Comparison of ENCODE assay signal across 11 mouse cellular contexts in the genomic region with DNA sequence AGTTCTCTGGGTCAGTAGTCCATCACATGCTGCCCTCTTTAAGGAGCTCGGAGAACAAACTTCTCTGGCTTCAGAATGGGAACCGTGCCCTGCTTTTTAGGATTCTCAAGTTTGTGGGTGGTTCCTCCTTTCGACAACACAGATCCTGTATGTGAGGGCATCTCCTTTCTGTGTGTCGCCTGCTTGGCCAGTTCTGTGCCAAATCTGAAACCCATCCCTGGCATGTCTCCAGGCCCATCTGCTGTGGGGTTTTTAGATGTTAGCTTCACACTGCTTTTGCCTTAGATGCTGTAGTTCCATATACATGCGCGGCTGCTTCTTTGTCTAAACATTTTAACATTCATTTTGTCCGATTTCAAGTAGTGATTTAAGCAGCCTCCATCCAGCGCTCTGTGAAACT.
DNase-seq lines count a peak whose midpoint lies in the region; ATAC-seq and TF ChIP-seq lines count a peak whose summit lies in the region.
"Had no signal": no experiment of that assay in that cellular context is flagged by ENCODE, and none has a peak within 500 bp of the region (broad histone marks: within the 10 kb centered on the region; RNA-seq: fewer than 3 reads in every experiment).

No protein-coding gene starts in this region.

- no peak for TF ChIP-seq CTCF in left cerebral cortex, adult 2 months (IDR thresholded peaks at IDR 0.05)
- TF ChIP-seq CTCF in liver, postnatal 0 days (IDR thresholded peaks at IDR 0.05; ENCODE audit: low read depth), result no peak

- peaks cover 12% of the 10 kb centered on the region; the same call in 1 of the 2 replicates for H3K4me1 ChIP-seq in hindbrain, embryonic 13.5 days (replicated peaks)
- H3K4me1 ChIP-seq in hindbrain, embryonic 10.5 days (replicated peaks), result no peaks in the 10 kb centered on the region
- peaks cover 24% of the 10 kb centered on the region for H3K4me1 ChIP-seq in forebrain, embryonic 16.5 days (replicated peaks; ENCODE audit: control insufficient read depth, insufficient read depth, low read length)
- H3K4me1 ChIP-seq in liver, postnatal 0 days (ENCODE audit: insufficient read depth), result no peaks in the 10 kb centered on the region
- H3K4me1 ChIP-seq: liver, embryonic 15.5 days had no signal

- no peak for DNase-seq in hindbrain, embryonic 10.5 days (ENCODE audit: low spot score)
- peak; percentile 71 for DNase-seq in brain, embryonic 18.5 days (ENCODE audit: low read depth, low spot score)
- DNase-seq in left cerebral cortex, adult 2 months (ENCODE audit: extremely low spot score in 1 of 2, low spot score in 2 of 2), result peak; percentile 64 to 77
- DNase-seq in liver, result no peak
- no peak for DNase-seq in liver, postnatal 0 days
- no peak for DNase-seq in lung, postnatal 25 days (ENCODE audit: low spot score)

- no peak for ATAC-seq in hindbrain, embryonic 13.5 days (ENCODE audit: low FRiP score)
- peak; percentile 74 for ATAC-seq in forebrain, embryonic 16.5 days
- ATAC-seq in liver, postnatal 0 days, result no peak

- no peak overlapping the region for H3K4me2 ChIP-seq in hindbrain, embryonic 13.5 days
- peak overlapping the region; percentile 28 for H3K4me2 ChIP-seq in forebrain, embryonic 16.5 days (ENCODE audit: low read length)
- H3K4me2 ChIP-seq in liver, postnatal 0 days (ENCODE audit: low read depth, low read length), result no peak overlapping the region
- H3K4me2 ChIP-seq: heart, embryonic 15.5 days; liver, embryonic 15.5 days had no signal

- no peaks in the 10 kb centered on the region for H3K27me3 ChIP-seq in hindbrain, embryonic 13.5 days
- no peaks in the 10 kb centered on the region for H3K27me3 ChIP-seq in hindbrain, embryonic 10.5 days (ENCODE audit: insufficient read depth, poor library complexity, severe bottlenecking)
- no peaks in the 10 kb centered on the region for H3K27me3 ChIP-seq in forebrain, embryonic 16.5 days (replicated peaks; ENCODE audit: control insufficient read depth, insufficient read depth, low read length)
- no peaks in the 10 kb centered on the region for H3K27me3 ChIP-seq in liver, postnatal 0 days (ENCODE audit: insufficient read depth, low read length)
- H3K27me3 ChIP-seq: CH12.LX; heart, embryonic 15.5 days; liver, embryonic 15.5 days had no signal

- H3K27ac ChIP-seq in hindbrain, embryonic 13.5 days, result peak overlapping the region; percentile 24; the same call in 1 of the 2 replicates
- no peak overlapping the region for H3K27ac ChIP-seq in hindbrain, embryonic 10.5 days
- H3K27ac ChIP-seq in forebrain, embryonic 16.5 days (ENCODE audit: low read length), result peak overlapping the region; percentile 49
- no peak overlapping the region for H3K27ac ChIP-seq in left cerebral cortex, adult 2 months
- no peak overlapping the region for H3K27ac ChIP-seq in liver, postnatal 0 days (ENCODE audit: low read depth)
- H3K27ac ChIP-seq: heart, embryonic 15.5 days; liver, embryonic 15.5 days had no signal

- H3K4me3 ChIP-seq in hindbrain, embryonic 13.5 days, result no peak overlapping the region
- no peak overlapping the region for H3K4me3 ChIP-seq in hindbrain, embryonic 10.5 days
- H3K4me3 ChIP-seq in forebrain, embryonic 16.5 days (replicated peaks; ENCODE audit: low read length), result no peak overlapping the region
- H3K4me3 ChIP-seq in left cerebral cortex, adult 2 months, result no peak overlapping the region
- H3K4me3 ChIP-seq in liver, postnatal 0 days (ENCODE audit: low read depth, low read length), result no peak overlapping the region
- H3K4me3 ChIP-seq: heart, embryonic 15.5 days; liver, embryonic 15.5 days had no signal

- H3K36me3 ChIP-seq in hindbrain, embryonic 13.5 days, result no peaks in the 10 kb centered on the region
- H3K36me3 ChIP-seq in hindbrain, embryonic 10.5 days, result no peaks in the 10 kb centered on the region
- no peaks in the 10 kb centered on the region for H3K36me3 ChIP-seq in forebrain, embryonic 16.5 days (ENCODE audit: control insufficient read depth, insufficient read depth)
- H3K36me3 ChIP-seq in liver, postnatal 0 days (replicated peaks; ENCODE audit: insufficient read depth, low read length), result no peaks in the 10 kb centered on the region
- H3K36me3 ChIP-seq: heart, embryonic 15.5 days; liver, embryonic 15.5 days had no signal

- TF ChIP-seq EP300 in liver, postnatal 0 days (IDR thresholded peaks at IDR 0.05; ENCODE audit: low read depth), result no peak

- WGBS in hindbrain, embryonic 13.5 days, result 68% methylated on average over 8 of the region's 8 CpGs
- WGBS in hindbrain, embryonic 10.5 days, result 92% methylated on average over 8 of the region's 8 CpGs
- 23% methylated on average over 8 of the region's 8 CpGs for WGBS in forebrain, embryonic 16.5 days
- WGBS in liver, postnatal 0 days (ENCODE audit: insufficient replicate concordance), result 76% methylated on average over 8 of the region's 8 CpGs

- H3K9ac ChIP-seq in hindbrain, embryonic 13.5 days, result no peak overlapping the region
- no peak overlapping the region for H3K9ac ChIP-seq in forebrain, embryonic 16.5 days (replicated peaks; ENCODE audit: low read depth, low read length)
- H3K9ac ChIP-seq in liver, postnatal 0 days (replicated peaks), result no peak overlapping the region
- H3K9ac ChIP-seq: heart, embryonic 15.5 days; liver, embryonic 15.5 days had no signal

- intact Hi-C loops in left cerebral cortex, adult 2 months (cut with DNase I), result loop anchor here (5.0 to 10.0 kb wide), 4 partner anchors 94 to 301 kb away; a partner anchor contains a TSS

- no peaks in the 10 kb centered on the region for H3K9me3 ChIP-seq in hindbrain, embryonic 13.5 days
- H3K9me3 ChIP-seq in hindbrain, embryonic 10.5 days, result no peaks in the 10 kb centered on the region
- H3K9me3 ChIP-seq in forebrain, embryonic 16.5 days (ENCODE audit: control insufficient read depth, low read length), result no peaks in the 10 kb centered on the region
- no peaks in the 10 kb centered on the region for H3K9me3 ChIP-seq in liver, postnatal 0 days (ENCODE audit: low read length)
- H3K9me3 ChIP-seq: heart, embryonic 15.5 days; liver, embryonic 15.5 days had no signal

Comparison
In these comparisons a context has a peak if more than half of its experiments do, and no peak if none do; other contexts are left out.
1. H3K27ac ChIP-seq: peak in hindbrain, embryonic 13.5 days (single experiment) and forebrain, embryonic 16.5 days (single experiment); none in hindbrain, embryonic 10.5 days (single experiment), left cerebral cortex, adult 2 months (single experiment) and liver, postnatal 0 days (single experiment).
2. DNase-seq: peak in brain, embryonic 18.5 days (single experiment) and left cerebral cortex, adult 2 months (2 of 2); none in hindbrain, embryonic 10.5 days (single experiment), liver (single experiment), liver, postnatal 0 days (single experiment) and lung, postnatal 25 days (single experiment).